Mouse (Mus musculus) thymus, postnatal 25 days (tissue): Measurements from ENCODE around the gene Kif26a.

ENCODE experiments used
- DNase-seq: peaks from one replicate; pipeline ENCODE4 v3.0.0; 2022

Kif26a gene

DNA sequence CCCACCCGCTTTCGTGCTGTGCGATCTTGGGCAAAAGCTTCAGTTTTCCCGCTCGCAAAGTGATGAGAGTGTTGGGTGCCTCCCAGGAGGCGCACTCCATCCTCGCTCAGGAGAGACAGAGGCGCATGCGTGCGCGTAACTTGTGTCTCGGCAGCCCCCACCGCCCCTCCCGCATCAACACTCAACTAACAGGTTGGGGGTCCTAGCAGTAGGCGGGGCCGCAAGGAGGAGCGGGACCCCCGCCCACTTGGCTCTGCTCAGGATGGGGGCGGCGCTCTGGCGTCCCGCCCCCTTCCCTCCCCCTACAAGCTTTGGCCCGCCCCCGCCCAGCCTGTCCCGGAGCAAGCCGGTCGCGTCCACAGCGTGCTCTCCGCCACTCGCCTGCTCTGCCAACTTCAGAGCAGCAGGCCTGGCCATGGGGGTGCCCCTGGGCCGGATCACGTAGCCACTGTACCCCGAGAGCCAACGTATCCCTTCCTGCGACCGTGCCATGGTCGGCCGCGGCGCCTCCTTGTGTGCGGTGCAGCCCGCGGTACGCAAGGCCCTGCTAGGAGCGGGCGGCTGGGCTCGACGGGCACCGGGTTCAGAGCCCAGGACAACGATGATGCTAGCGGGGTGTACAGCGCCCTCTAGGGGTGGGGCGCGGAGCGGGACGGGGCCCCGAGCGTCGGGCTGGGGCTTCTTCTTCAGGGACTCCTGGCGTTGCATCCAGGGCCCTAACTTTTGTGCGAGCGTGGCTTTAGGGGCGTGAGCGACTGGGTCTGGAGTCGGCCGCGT lies at the start of gene Kif26a:
Gene Kif26a (plus strand): TSS at position 334 of the 777 bp plus-strand sequence.
- DNase-seq, result peak; percentile 30

DNA sequence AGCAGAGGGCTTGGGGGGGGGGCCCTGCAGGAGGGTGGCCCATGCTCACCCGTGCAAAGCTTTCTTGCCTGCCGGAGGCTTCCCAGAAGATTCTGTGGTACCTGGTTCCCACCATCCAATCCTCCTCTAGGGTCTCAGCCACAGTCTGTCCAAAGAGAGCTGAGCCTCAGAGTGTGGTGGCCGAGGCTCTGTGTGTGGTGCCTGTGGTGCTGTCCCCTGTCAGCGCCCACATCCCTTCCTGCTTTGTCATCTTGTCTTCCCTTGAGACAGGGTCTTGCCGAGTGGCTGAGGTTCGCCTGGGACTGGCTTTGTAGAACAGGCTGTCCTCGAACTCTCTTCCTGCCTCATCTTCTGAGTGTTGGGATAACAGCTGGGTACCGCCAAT lies 49.3 kb upstream of the Kif26a start:
- no peak for DNase-seq

DNA sequence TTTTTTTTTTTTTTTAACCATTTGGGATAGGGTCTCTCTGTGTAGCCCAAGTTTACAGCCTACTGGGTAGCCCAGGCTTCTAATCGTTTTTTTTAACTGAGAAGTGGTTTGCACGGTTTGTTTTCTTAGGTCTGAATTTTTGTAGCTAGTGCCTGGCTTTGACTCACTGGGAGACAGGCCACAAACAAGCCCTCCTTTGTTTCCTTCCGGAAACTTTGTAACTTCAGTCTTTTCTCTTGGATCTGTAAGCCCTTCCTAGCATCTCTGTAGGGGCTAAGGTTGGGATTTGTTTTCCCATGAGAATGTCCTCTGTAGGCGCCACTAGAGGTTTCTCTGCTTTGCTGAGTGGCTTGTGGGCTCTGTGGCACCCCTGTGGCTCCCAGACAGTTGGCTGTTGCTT lies 45.9 kb upstream of the Kif26a start:
- DNase-seq, result no peak

DNA sequence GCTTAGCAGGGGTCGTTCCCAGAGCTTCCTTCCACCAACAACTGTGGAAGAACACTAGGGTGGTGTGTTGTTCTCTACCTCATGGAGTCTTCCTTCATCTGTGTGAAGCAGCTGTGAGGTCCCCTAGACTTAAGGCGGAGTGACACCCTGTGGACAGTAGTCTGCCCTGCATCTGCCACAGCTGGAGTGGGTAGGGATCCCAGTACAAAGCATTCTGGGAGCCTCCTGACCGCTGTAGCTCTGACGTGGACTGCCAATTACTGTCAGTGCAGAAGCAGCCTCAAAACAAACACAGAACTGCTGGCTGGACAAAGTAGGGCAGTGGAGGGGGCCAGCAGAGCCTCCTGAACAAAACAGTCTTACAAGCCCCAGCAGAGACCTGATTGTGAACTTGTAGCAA lies 45.0 kb upstream of the Kif26a start:
- DNase-seq, result no peak

DNA sequence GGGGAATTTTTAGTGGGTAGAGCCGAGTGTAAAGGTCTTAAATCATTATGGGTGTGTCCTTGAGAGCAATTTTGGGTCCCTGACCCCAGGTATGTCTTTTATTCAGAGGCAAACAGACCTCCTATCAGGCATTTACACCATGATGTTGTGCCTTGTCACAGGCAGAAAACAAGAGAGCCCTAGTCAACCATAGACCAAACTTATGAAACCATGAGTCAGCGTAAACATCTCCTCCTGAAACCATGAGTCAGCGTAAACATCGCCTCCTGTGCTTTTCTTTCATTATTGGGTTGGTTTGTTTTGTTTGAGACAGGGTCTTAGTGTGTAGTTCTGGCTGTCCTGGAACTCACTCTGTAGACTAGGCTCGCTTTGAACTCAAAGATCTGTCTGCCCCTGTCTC lies 42.8 kb upstream of the Kif26a start:
- DNase-seq, result no peak

DNA sequence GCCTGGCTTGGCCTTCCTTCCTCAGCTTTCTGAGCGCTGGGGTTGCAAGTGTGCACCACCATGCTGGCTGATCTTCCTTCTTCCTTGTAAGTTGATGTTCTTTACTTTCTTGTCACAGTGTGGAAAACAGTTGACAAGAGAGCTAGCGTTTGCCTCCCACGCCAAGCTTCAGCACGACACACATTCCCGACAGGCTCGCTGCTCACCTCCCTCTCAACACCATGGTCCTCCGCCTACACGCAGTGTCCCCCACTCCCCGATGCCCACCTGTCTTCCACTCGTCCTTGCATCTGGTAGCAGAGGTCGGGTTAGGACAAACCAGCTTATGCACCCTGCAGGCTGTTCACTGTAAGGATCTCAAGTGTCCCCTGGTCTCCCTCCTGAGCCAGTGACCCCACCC lies 41.1 kb upstream of the Kif26a start:
- DNase-seq, result no peak

DNA sequence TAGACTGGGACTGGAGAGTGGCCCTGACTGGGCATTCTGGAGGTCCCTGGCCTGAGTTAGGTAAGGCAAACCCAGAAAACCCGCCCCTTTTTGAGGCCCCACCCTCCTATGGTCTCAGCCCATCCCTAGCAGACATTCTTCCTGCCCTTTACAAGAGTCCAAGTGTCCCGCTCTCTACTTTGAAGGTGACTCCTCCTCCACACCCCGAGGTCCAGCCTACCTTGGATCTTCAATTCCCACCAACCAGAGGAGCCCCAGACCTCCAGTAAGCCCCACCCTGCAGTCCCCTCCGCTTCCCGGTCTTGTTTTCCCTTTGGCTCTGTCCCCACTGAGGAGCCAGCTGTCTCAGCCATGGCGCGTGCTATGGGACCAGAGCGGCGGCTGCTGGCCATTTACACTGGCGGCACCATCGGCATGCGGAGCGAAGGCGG lies 39.5 kb upstream of the Kif26a start, which contains the start of gene Aspg:
Gene Aspg (plus strand): TSS at position 139 of the 431 bp plus-strand sequence.
- no peak for DNase-seq

DNA sequence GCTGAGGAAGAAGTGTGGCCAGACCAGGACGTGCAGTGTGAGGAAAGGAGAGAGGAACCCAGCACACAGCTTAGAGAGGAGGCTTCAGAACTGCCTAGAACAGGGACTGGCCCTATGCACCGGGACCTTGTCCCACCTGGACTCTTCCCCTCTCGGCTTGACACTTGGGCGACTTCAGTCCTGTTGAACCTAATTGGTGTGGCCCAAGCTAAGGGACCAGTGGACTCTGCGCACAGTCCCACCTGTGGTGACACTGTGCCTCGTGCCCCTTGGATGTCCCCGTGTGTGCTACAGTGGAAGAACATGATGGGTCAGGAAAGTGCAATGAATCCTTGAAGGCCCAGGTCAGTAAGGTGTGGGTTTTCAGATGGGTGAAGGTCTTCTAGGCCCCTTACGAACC lies 38.3 kb upstream of the Kif26a start:
- DNase-seq, result no peak

DNA sequence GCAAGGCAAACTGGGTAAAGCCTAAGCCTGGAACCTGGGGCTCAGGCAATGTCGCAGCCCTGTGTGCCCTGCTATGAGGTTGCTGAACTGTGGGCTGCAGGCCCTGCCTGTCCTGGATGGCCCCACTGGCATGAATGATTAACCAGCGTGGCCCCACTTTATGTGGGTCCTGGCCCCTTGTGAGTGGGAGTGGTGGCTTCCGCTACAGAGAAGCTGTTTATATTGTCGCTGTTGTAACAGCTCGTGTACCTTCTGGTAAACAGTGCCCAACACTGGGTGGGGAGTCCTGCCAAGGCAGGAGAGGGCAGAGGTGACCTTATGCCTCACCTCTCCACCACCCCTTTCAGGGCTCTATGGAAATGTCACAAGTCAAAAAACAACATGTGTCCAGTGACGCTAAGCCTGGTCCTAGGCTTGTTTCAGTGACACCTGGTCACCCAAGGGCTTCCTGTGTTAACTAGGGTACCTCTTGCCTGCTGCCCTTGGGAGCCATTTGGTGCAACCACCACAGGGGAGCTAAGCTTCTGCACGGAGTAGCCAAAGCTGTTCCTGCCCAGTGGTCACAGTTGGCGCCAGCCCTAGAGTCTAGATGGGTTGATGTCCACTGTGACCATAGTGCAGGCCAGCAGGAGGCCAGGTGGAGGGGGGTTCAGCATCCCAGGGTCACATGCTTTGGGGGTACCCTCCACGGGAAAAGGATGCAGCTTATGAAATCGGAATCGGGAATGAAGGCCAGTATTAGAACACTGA lies 37.1 kb upstream of the Kif26a start:
- DNase-seq, result no peak

DNA sequence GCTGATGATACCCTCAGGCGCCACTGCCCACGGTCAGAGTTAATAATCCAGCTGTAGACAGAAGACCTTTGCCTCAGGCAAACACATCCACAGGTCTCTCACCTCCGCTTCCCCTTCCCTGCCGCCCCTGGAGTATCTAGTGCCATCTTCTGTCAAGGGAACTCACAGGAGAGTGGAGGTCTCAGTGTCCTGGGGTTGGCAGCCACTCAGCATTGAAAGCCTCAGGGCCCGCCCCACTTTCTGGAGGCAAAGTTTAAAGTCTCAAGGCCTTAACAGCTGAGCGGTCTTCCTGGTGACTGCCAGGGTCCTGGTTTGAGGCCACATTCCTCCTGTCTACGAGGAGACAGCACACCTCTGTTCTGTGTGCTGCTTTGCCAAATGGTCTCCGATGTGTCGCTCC lies 36.3 kb upstream of the Kif26a start:
- DNase-seq, result no peak

DNA sequence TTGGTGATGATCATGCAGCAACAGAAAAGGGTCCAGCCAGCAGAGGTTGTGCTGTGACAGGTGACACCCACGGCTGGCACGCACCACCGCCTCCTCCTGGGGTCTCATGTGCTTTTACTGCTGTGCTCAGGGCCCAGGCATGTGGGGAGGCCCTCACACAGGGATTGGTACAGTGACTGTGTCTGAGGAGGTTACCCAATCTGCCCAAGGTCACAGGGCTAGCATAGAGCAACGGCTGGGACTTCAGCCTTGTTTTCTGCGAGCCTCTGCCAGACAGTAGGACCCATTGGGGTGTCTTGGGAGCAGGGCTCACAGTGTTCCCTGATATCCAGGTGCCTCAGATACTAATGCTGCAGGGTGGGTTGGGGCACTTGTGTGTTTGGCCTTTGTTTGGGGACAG lies 34.7 kb upstream of the Kif26a start:
- no peak for DNase-seq

DNA sequence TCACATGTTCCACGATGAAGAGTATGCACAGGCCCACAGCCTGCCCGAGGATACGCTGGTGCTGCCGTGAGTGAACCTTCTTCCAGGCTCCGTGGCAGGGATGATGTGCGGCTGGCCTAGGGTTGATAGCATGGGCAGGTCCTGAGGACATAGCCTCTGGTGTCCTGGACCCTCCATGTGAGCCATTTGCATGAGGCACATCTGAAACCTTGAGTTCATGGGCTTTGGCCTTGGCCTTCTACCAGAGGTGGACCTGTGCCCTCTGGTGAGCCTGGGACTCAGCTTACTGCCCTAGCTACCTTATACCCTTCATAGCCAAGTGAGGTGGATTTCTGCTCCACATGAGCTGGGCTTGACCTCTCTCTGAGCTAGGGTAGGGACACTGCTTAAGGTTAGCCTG lies 33.8 kb upstream of the Kif26a start:
- DNase-seq, result no peak

DNA sequence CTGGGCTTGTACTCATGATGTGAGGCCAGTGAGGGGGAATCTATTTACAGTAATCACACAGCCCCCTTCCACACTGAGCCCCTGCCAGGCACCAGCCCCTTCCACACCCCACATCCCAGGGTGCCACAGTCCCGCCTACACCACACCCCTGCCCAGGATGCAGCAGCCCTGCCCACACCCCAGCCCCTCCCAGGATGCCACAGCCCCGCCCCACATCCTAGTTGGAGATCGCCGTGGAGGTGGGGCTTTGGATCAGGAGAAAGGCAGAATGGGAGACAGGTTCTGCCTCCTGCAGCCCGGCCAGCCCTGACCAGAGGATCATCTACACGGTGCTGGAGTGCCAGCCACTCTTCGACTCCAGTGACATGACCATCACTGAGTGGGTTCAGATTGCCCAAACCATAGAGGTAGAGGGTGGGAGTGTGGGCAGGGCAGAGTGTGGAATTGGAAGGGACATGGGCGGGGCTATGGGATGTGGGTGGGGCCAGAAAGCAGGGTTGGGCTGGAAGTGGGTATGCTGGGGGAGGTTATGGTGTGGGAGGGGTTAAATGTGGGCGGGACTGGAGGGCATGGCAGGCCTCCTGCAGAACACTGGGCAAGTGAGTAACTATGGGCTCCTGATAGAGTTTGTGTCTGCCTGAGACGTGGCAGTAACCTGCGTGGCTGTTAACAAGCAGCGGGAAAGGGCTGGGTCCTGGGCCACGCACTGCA lies 33.2 kb upstream of the Kif26a start:
- DNase-seq, result no peak

DNA sequence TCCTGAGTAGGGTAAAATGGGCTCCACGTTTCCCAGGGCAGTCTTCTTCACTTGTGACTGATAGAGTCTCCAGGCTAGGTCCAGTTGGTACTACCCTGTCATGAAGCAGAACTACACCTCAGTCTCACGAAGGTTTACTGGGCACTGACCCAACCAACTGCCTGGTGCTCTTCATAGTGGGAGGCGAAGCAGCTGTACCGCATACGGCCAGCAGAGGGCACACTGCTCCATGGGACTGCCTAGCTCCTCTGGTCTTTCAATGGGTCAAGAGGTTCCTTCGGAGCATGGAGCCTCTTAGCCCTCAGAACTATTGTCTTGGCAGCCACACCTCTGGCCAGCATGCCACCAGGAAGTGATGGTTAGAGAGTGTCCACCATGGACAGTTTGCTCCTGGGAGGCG lies 32.3 kb upstream of the Kif26a start:
- peak; percentile 75 for DNase-seq

DNA sequence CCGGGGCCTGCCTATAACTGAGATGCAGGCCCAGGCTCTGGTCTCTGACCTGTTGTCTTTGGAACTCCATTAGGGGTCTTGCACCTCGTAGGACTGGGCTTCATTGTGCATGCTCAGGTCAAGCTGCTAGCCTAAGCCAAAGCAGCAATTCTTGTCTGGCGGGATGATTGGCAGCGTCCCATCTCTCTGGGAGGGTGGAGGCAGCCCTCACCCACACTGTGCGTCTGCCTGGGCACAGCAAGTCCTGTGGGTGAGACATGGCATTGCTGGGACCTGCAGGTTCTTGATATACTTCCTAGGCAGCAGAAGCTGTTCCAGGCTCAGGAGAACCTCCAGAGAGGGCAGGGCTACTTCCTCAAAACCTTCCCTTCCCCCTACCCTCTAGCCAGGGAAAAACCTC lies 29.0 kb upstream of the Kif26a start:
- no peak for DNase-seq

DNA sequence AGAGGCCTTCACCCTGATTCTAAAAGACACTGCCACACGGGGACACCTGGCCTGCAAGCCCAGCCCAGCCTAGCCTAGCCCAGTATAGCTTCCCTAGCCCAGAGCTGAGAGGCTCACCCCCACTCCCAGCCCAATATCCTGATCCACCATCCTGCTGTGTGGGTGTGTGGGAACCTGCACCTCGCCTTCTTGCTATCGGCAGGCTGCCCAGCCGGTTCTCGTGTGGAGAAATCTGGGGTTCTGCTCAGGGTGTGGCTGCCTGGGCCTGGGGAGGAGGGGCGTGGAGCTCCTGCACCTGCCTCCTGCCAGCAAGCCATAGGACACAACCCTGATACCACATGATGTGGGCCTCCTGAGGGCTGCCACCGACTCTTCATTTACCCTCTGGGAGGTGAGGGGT lies 28.4 kb upstream of the Kif26a start:
- DNase-seq, result no peak

DNA sequence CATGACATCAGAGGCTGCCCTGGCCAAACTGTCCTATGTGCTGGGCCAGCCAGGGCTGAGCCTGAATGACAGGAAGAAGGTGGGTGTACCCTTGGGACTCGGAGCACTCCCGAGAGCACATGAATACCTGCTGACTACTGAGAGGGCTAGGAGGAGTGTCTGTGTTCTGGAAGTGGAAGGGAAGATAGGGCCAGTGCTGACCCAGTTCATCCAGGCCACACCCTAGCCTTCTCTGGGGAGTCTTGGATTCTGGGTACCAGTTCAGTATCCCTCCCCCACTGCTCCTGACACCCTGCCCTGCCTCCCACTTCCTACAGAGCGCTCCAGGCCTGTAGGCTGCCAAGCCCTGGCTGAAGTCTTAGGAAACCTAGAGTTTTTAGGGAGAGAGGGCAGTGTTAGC lies 24.8 kb upstream of the Kif26a start:
- DNase-seq, result no peak

DNA sequence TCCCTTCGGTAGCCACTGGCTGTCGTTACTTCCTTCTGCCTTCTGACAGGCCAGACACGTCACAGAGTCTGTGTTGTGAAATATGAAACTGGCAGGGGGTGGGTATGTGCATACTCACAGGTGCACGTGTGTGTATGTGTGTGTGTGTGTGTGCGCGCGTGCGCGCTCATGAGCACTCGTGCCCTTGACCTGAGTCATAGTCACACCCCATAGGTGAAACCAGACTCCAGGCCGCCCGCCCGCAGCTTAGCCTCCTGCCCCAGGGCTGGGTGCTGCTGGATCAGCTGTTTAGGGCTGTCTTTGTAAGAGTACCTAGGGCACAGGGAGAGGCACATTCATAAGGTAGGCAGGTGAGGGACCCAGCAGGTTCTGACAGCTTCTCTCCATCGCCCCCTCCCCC lies 20.1 kb upstream of the Kif26a start:
- DNase-seq, result no peak

DNA sequence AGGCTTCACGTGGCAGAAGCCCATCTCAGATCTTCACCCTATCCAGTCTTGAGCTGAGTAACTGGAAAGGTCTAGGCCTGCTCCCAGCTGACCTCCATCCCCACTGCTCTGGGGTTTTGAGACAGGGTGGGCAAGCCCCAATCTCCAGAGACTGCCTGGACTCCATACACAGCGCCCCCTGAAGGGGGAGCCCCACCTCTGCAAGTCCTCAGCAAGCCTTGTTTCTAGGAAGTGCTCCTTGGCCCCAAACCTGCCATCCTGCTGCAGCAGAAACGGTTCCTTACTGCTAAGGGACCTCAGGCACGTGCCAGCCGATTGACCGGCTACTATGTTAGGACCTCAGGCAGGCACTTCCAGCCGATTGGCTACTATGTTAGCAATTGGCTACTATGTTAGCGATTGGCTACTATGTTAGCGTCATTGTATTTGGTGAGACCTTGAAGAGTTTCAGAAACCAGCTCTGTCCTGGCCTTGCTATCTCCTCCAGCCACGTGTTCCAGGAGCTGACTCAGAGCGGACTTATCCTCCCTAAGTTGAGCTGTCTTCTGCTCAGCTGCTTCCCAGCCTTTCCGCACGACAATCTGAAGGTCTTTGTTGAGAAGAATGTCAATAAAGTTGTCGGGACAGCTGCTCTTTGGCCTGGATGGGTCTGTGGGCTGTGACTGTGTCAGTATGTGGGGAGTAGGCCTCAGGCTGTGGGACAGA lies 18.9 kb upstream of the Kif26a start:
- no peak for DNase-seq

DNA sequence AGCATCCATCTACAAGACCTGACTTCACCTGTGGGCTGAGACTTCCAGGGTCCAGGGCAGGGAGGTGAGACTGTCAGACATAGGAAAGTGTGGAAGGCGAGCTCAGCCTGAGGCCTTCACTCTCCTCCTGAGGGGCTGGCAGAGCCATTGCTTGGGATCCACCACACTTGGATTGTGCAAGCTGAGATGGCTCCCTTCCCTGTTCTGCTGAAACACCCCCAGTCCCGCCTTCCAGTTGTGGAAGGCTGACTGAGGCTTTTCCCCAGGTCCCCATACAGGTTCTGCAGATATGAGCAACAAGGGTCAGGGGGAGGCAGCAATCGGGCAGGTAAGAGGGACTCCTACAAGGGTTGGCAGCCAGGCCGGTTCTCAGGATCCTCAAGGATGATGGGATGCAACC lies 17.5 kb upstream of the Kif26a start:
- no peak for DNase-seq

DNA sequence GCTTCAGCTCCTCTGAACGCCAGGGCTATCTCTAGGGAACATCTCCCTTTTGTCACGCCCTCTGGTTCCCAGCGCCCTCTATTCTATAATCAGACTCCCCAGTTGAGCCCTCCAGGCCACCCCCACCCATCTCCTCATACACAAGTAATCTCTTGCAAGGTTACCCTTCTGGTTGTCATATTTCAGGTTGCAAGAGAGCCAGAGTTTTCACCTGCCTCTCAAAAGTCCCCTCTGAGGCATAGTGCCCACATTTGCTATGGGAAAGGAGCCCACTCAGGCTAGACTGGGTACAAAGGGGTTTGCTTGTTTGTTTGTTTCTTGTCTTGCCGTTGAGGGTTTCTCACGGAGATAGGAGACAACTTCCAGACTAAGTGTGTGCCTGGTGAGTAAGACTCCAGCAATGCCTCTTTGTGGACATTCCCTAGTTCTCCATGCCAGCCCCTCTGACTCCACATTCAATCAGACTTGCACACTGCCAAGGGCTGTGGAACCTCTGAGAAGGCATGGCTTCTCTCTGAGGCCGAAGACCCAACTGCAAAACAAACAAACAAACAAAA lies 16.6 kb upstream of the Kif26a start:
- no peak for DNase-seq

DNA sequence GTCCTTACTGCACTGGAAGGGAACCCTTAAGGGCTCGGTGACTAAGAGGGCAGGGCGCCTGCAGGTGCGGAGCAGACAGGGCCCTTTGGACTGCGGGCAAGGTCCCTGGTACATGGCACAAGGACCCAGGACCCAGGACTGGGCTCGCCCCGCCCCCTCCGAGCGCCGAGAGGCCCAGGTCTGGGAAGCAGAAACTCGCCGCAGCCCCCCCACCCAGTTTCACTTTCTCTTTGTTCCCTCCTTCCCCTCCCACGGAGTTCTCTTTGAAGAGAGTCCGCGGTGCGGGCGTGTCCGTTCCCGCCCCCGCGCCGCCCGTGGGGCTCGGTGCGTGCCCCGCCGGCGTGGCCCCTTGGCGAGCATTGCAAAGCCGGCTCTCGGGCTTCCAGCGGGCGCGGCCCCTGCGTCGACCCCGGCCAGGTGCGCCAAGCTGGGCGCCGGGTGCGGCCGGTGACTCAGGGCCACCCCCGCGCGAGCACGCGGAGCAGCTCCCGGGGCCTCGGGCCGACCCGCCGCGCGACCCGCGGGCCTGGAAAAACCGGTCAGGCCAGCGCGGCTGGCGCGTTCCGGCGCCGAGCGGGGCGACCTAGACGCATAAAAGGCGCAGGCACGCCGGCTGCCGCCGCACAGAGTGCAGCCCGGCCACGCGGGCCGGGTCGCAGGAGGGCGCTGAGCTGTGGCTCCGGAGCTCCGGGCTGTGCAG lies 15.7 kb upstream of the Kif26a start:
- peak; percentile 43 for DNase-seq
